Mouse (Mus musculus) olfactory bulb, adult 2 months (tissue): ENCODE results near the gene Olfr1410.

Source experiments
- CTCF ChIP-seq: fragments of 200-500 bp; IDR thresholded peaks from 2 replicates; pipeline ENCODE4 v1.5.1; 2012; ENCODE audit warnings: low read depth, mild to moderate bottlenecking, low read length, moderate library complexity; ENCODE audit not compliant: insufficient read depth
- POLR2A ChIP-seq: fragments of 200-500 bp; IDR thresholded peaks from 2 replicates; pipeline ENCODE4 v1.6.1; 2012; ENCODE audit warnings: mild to moderate bottlenecking, low read depth, low read length, moderate library complexity; ENCODE audit not compliant: insufficient read depth

- TF ChIP-seq POLR2A: no peak
- no peak for TF ChIP-seq CTCF
Observed at GRCm38 (mm10) chr1:92605482-92605881, at the start of gene Olfr1410.
